Mouse (Mus musculus) CD4-positive helper T cell, adult 2 months (primary cell): ENCODE measurements at regions not wholly inside any gene's neighbourhood (a gene's known extent, or its start where the extent isn't known, plus 50 kb on each side); places are given as distances from the start of the nearest gene placed in this dataset.

Experiments used
- DNase-seq: peaks from one replicate; pipeline ENCODE4 v3.0.0-alpha.2; 2012; ENCODE audit warnings: low read depth, missing footprints, low spot score

DNA sequence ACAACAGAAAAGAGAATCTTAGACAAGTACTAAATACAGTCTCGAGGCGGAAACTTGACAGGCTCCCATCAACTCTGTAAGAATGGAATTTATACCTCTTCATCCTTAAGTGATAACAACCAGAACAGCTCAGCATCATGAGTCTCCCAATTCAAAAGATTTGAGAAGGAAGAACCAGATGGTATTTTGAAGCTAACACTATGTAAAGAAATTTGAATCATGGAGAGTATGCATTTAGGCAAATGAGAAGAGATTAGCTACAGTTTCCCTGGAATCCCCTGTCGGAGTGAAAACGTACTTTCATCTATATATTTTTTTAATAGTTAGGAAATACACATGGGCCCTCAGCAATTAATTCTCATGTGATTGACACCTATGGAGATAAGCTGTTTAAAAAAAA, 140.9 kb downstream of the Nrip1 start:
- no peak for DNase-seq

DNA sequence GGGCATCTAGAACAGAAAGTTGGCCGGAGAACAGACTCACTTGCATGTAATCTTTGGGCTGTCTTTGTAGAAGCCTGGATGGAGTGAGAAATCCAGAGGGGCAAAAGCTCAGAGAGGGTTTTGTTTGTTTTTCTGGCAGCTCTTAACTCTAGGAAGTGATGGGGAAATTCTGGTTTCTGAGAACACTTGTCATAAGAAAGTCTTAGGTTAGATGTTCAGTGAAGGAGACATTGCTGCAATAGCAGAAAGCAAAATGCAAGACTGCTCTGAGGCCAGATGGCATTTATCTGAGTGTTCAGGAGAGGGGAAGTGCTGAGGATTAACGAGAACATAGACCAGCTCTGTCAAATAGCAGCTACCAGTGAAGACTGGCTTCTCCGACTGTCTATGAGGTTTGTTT, 141.5 kb downstream of the Nrip1 start:
- DNase-seq, result no peak

DNA sequence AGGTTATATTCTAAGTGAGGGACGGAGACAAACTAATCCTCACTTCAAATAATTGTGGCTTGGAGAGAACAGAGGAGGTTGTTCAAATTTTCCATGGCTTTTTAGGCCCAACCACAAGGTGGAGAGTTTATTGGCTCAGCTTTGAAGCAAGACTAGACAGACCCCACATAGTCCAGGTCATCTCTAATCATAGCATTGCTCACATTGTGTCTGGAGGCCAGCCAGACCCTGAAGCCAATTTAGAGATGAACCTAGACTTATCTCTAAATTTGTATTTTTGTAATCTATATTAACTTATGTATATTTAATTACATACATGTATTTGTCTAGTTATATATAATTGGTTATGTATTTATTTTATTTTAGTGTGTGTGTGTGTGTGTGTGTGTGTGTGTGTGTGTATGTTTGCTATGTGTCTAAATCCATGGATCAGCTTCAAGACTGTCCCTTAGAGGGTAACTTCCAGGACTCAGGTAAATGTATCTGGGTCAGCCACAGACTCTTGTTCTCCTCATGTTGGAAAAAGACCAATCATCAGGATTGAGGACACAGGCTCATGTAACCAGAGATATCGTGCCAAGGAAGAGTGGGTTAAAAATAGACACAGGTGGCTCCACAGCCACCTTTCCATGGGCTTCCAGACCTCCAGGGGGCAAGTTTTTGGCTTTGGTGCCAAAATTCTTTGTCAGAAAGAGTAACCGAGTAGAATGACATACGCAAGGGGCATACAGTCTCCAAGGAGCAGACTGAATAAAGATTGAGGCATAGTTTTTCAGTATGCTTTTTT, 142.9 kb downstream of the Nrip1 start:
- DNase-seq, result no peak

DNA sequence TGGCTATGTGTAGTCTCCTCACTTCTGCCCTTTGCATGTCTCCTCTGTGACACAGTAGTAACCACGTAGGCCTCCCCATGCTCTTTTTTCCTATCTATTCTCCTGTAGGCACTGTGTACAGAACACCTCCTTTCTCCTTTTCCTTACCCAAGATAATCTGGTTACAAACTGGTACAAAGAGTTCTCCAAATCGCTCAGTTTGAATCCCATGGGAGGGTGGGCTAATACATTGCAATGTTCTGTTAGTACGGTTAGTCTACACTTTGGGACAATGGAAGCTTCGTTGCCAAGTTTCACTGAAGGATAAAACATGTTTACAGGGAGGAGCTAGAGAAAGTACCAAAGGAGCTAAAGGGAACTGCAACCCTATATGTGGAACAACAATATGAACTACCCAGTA, 145.2 kb downstream of the Nrip1 start:
- no peak for DNase-seq

DNA sequence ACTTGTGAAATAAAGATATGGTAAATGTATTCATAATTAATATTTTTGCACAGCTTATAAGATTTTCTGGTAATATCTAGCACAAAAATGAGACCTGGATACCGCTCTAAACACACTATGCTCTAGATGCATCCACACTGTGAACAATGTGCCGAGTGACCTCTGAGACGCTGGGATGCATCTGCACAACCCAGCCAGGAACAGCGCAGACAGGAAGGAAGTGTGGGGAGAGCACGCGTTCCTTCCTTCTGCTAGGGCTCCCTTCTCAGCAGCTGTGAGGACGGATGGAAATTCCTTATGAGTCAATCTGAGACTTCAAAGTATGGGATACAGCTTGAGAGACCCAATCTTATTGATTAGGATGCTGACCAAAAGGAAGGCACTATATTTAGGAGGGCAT, 147.2 kb downstream of the Nrip1 start:
- DNase-seq, result peak; percentile 13

- DNase-seq, result peak; percentile 25
These were observed 147.9 kb downstream of the Nrip1 start for GRCm38 (mm10) chr16:76225587-76226226.

DNA sequence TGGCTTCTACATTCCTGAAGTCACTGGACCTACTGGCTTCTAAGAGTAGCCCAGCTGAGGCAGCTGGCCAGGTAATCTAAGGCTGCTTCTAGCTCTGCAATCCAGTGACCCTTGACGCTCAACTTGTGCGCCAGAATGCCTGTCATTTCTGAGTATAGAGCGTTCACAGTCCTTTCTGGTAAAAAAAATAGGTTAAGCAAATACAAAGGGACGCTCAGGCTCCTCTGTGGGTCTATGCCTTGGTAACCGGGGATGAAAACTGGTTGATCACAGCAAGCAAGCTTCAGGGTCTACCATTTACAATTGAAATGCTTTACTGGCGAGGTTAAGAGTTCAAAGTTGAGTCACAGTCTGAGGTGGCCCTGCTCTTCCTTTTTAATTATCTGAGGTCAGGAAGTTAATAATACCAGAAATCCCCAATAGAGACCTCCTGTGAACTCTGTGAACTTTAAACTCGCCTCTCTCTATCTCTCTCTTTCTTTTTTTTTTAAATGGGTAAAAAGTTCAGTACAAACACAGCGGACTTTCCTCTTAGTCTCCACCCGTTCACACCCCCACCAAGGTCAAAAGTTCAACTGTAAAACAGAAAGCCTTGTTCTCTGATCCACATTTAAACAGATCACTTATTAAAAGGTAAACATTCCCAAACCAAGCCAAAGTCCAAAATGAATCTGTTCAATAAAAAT, 148.6 kb downstream of the Nrip1 start:
- DNase-seq, result peak; percentile 25

GRCm38 (mm10) chr16:76223716-76224115, 149.9 kb downstream of the Nrip1 start:
- no peak for DNase-seq

- no peak for DNase-seq
These were observed 150.7 kb downstream of the Nrip1 start for GRCm38 (mm10) chr16:76222960-76223359.

DNA sequence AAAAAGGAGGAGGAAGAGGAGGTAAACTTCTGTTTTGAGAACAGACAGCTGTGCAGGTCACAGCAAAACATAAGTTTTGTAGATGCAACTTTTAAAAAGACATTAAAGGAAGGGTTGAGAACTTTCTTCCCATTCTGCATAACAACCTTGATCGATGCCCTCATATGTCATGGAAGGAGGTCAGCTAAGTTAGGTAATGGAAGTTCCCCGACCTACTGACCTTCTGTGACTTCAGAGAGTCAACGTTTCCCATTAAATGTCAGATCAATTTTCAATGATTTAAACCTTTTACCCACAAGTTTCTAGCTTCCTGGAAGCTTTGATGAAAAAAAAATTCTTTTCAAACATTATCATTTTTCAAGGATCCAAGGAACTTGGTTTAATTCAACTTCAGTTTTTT, 153.2 kb downstream of the Nrip1 start:
- no peak for DNase-seq

- no peak for DNase-seq
These were observed 154.4 kb downstream of the Nrip1 start for GRCm38 (mm10) chr16:76219233-76219632.

DNA sequence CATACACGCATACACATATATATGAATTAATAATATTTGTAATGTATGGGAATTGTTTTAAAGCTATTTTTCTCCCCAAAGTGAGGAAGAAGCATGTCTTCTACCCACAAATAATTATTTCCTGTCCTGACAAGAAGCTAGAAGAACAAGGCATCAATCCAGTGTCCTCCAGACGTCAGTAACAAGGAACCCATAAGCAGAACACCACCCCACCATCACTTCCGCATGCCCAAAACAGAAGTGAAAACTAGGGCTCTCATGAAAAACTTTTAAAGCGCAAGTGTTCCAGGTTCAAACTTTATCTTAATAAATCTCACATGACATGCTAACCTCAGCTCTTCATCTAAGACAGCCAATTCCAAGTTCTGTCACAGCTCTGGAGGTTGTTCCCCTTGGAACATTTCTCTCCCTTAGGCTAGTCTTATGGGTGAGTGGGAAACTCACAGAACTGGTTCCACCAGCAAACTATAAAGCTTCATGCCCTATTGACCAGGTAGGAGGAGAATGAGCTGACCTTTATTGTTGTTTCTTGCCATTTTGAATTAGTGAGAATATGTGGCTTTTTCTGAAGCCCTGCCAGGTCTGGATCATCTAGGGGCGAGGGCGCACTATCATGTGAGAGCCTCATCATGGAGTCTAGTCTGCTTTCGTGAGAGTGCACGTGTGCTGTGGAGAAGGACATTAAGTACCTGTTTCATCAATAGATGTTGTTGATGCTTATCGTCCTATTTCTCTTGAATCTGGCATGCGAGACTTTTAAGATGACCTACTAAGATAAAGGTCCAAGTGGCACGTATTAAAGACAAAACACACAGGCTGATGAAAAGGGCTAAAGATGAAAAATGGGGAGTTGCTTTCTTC, 155.1 kb downstream of the Nrip1 start:
- no peak for DNase-seq

GRCm38 (mm10) chr16:76216184-76216583, 157.4 kb downstream of the Nrip1 start:
- no peak for DNase-seq

- DNase-seq, result no peak
These were observed 158.1 kb downstream of the Nrip1 start for GRCm38 (mm10) chr16:76215558-76215957.

DNA sequence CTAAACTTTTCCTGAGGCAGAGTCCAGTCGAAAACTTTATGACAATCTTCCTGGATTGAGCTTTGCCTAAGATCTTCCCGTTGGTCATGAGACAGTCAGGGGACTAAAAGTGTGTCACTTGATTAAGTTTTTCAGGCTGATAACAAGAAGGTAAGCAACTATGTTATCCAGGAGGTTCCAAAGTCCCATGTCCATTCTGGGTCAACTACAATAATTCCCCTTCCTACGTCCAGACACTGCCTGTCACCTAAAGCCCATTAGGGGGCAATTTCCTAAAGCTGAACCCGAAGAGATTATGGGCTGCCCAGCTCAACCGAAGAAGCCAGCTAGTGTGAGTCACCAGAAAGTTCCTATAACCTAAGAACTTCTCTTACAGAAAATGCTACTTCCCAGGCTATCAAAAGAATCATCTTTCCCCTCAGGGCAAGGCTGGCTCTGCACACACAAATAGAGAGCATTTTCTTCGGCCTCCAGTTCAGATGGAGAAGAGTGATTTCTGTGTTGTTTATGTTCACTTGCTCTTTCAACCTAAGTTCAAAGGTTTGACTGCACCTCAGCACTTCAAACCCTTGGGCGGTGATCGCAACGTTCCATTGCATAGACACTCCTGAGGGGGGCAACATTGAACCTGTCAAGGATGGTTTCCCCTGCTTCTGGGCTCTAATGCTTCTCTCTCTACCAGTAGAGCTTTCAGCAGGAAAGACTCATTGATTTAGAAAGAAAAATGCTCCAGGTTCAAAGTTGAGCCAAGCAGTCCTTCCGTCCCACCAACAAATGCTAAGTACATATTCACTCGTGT, 171.7 kb downstream of the Nrip1 start:
- DNase-seq, result peak; percentile 79

- no peak for DNase-seq
These were observed 172.6 kb downstream of the Nrip1 start for GRCm38 (mm10) chr16:76200801-76201728.

- DNase-seq, result peak; percentile 28
These were observed 173.4 kb downstream of the Nrip1 start for GRCm38 (mm10) chr16:76200268-76200667.

DNA sequence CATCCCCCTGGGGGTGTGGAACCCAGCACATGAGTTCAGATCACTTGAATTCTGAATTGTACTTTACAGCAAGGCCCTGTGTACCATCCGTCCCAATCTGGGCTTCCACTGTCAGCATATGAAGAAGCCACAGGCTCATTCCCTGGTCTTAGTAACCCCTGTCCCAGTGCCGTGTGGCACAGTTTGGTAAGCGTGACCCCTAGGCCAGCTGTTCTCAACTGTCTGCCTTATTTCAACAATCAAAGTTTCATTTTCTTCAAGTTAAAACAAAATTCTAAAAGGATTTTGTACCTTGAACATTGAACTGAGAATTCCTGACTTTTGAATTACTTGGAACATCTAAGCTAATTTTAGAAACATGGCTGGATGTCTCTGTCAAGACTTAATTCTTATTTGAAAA, 174.6 kb downstream of the Nrip1 start:
- no peak for DNase-seq

DNA sequence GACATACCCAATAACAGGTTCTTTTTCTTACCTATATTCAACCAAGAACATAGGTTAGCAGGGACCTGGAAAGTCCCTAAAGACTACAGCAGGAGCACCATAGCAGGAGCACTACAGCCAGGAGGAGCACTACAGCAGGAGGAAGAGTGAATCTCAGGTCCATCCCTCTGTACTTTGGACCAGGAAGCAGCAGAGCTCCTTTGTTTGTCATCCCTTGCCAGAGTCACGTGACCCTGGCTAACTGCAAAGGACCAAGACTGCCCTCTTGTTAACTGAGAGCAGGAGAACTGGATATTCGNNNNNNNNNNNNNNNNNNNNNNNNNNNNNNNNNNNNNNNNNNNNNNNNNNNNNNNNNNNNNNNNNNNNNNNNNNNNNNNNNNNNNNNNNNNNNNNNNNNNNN, 172.2 kb upstream of the Samsn1 start:
- no peak for DNase-seq

GRCm38 (mm10) chr16:76191135-76191534, 169.1 kb upstream of the Samsn1 start:
- no peak for DNase-seq
